Mouse (Mus musculus) ovary, postnatal 14 days (tissue): ENCODE results near the gene Nr2f2.

ENCODE experiments used
- DNase-seq: peaks from one replicate; pipeline ENCODE4 v3.0.0; 2022; ENCODE audit warnings: low spot score

Gene Nr2f2

DNA sequence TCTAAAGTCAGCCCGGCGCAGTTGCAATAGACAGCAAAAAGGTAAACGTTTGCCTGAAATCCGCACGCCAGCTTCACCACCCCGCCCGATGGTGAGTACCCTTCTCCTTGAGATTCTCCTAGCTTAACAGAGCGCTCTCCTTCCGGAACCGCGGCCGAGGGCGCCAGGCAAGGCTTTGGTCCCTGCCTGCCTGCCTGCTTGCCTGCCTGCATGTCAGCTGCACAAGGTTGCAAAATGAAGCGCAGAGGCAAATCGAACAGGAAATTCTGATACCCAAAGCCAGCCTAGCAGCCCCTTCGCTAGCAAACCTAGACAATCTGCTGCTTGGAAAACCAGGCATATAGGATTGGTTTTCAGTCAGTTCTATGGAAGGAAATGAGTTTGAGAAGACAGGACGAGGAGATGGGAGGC, 1.1 kb downstream of the Nr2f2 start:
- DNase-seq = peak; percentile 39

- DNase-seq = peak; percentile 22
Measured at GRCm38 (mm10) chr7:70364798-70365197, 1.7 kb downstream of the Nr2f2 start.

DNA sequence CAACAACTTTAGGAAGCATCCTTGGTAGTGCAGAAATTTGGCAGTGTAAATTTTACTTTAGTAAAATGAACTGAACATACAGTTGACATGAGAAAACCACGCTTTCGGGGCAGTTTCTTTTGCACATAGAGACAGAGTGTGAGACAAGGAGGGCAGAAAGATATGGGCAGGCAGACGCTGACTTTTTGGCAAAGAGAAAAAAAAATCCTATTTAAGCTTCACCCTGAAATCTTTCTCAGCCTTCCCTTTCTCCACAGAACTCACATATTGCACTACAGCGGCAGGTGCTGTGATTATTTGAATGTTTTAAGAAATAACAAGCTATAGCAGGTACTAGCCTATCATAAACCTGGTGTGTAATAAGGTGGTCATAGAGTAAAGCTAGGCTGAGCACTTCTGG, 3.2 kb downstream of the Nr2f2 start:
- no peak for DNase-seq

DNA sequence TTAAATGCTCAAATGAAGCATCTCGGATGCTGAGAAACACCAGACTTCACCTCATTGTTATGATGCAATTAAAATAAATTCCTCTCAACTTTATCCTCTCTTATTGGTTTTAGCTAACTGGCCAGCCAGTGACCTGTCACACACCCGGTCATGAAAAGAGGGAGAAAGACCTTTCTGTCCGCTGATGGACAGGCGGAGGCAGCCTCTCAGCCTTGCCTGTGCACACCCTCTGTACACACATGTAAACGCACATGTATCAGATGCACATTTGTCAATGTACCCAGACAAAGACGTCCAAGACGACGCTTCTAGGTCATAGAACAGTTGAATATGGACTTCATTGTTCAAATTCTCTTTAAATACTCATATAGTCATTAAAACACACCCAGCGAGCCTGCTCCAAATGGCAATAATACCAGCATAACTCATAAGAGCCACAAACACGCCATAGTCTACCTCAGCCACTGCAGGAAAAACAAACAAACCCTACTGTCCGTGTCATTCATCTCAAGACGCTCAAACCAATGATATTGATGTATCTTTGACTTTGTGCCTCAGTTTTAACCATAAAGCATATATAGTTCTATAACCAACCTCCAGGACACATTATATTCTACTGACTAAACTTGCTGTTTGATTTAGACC, 3.9 kb downstream of the Nr2f2 start:
- DNase-seq = peak; percentile 29

DNA sequence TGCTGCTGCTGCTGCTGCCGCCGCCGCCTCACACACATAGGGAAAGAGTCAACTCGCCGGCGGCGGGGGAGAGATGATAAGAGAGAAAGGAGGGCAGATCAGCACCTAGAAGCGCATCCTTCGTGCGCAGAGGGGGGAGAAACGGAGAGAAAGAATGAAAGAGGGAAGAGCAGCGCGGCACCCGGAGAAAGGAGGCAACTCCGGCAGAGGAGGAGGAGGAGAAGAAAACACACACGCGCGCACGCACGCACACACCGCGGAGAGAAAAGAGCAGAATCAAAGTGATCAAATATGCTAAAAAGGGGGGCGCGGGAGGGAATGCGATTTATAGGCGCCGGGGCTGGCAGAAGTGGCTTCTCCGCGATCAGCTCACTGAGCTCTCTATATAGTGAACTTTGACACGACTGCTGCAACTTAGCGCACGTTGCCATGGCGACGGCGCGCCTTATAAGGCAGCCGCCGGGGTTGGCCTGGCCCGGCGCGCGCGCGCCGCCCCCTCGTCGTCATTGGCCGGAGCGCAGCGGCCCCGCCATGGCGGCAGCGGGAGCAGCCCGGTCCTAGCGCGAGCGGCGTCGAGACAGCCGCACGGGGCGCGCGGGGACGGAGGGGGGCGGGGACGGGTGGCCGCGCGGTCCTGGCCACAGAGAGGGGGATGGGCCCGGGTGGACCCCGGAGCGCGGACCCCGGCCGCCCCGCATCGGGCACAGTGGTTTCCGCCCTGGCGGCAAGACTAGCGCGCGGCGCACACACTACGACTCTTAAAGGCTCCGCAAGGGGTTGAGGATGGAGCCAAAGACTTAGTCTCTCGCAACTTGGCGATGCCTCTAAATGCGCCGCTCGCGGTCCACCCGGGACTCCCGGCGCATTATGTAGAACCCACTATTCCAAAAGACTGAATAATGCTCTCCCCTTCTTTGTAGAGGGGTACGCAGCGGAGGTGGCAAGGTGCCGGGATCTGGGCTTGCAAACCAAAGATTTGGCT, 4.9 kb downstream of the Nr2f2 start:
- DNase-seq = peak; percentile 88

DNA sequence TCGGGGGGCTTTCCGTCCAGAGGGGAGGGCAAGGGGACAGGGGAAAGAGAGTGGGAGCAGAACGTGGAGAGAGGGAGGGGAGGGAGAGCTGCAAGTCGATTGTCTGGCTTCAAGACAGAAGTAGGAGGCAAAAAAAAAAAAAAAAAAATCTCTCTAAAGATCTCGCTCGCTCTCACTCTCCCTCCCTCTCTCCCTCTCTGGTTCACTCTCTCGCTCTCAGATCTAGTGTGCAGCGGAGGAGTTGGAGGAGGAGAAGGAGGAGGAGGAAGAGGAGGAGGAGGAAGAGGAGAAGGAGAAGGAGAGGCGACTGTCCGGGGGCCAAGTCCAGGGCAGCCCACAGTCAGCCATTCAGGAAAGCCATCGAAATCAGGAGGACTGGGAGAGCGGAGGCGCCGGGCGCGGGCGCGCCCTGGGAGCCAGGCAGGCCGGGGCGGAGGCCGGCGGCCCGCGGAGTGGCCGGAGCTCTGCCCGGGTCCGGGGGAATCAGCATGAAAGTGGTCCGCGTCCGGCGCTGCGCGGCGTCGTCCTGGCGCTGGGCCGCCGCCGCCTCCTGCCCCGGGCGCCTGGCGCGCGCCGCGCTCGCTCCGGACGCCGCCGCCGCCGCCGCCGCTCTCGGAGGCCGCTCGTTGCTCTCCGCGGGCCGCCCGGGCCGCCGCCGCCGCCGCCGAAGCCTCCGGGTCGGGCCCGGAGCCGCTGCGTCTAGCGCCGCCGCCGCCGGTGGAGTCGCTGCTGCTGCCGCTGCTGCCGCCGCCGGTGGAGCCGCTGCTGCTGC, 5.7 kb downstream of the Nr2f2 start:
- DNase-seq = no peak

- DNase-seq = peak; percentile 24
Measured at GRCm38 (mm10) chr7:70359791-70360581, 6.5 kb downstream of the Nr2f2 start.

DNA sequence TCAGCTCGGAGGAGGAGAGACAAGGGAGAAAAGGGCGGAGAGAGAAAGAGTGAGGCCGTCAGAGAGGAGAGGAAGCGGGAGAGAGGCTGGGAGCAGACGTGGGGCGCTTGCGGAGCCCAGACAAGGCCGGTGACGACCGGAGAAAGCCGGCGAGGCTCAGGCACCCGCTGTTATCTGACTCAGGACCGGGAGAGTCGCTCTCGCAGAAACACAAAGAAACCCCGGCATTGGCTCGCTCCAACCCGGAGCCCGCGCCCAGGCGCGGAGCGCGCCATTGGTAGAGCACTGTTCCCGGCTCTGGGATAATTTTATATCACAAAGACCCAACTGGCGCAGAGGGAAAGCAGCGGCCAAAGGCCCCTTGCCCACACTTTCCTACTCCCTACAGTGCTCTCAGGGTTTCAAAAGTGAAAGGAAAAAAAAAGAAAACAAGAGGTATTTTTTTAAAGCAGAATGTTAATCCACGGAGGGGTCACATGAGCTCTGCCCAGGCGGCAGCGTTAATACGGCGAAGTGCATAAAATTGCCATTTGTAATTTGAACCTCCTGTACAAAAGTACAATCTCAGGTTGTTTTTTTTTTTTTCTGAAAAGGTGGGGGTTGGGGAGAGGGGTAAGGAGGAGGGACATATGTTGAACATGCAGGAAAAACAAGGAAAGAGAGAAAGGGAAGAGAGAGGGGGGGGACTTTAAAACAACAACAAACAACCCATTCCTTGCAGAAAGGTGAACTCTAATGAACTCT, 7.5 kb downstream of the Nr2f2 start:
- DNase-seq = peak; percentile 33

GRCm38 (mm10) chr7:70358020-70358847, 8.3 kb downstream of the Nr2f2 start:
- peak; percentile 33 for DNase-seq

DNA sequence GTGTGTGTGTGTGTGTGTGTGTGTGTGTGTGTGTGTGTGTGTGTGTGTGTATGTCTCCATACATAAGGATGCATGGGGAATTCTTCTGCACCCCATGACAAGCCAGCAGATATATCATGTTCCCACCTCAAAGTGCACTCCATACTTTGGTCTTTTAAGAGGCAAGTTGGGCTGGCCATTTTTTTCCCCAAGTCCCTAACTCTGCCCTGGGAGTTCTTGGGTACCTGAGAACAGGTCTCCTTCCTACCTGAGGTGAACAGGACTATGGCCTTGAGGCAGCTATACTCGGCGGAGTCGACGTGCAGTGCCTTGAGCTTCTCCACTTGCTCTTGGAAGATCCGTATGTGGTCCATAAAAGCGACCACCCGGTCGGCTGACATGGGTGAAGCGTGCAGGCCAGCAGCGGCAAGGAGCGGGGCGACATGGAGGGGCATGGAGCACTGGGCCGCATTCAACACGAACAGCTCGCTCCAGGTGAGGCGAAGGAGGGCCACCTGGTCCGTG, 9.0 kb downstream of the Nr2f2 start:
- DNase-seq = peak; percentile 22

DNA sequence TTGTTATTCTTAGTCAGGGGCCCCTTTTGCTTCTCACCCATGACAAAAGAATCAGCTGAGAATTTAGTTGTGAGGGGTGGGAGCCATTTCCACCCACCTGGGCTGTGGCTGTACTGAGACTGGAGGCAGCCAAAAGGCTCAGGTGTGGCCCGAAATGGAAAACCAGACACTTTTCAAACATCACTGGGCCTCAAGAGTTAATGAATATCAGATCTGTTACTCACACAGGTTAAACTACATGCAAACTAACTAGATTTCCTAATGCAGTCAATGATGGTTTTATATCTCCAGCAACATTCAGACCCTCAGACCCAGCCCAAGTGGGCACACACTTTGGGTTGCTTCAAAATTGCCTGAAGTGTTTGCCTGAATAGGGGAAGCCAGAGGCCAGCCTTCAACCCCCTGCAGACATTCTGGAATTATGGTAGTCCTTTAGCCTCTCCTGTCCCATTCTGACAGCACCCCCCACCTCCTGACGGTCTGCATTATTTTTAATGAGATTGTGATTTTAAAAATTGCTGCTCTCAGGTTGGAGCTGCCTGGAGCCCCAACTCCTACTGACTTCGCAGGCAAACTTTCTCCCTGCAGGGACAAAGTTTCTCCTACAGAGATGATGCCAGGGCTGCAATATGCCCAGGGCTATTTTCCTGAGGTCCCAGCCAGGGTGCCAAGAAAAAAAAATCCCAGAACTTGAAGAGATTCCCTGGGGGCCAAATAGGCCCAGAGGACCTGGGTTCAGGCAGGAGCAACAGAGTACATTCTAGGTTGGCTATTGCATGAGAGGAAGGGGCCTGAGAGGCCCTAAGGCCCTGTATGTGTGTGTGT, 9.6 kb downstream of the Nr2f2 start:
- no peak for DNase-seq

DNA sequence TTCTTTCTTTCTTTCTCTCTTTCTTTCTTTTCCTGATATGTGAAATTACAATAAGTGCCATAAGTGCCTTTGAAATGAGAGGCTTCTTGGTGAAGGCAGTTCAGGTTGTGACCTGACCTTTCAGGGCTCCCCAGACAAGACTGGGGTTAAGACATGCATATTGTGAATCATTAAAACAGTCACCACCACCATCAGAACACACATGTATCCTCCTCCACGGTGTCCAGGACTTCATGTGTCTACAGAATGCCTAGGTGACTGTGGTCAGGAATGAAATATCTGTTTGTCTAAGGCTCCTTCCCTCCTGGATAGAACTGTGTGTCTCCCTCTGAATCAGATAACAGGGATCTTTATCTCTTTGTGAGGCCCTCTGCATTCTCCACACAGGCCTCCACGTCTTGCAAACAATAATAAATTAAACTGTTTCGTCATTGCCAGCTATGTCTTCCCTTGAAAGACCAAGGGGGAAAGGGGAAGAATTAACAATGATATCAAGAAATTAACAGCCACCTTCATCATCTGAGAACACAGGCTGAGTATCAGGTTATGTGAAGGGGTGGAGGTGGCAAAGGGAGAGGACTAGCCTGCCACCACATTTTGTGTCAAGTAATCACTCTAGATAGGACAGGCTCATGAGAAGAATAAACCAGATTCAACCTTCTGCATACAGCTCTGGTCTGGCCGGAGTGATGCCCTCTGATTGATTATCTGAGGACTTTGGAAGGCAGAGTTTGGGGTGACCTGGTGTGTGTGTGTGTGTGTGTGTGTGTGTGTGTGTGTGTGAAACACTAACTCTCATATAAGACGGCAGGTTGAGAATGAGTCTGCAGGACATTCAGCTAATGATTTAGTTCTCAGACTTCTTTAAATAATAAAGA, 10.6 kb downstream of the Nr2f2 start:
- no peak for DNase-seq

- DNase-seq = no peak
Measured at GRCm38 (mm10) chr7:70355357-70355620, 11.2 kb downstream of the Nr2f2 start.

- peak; percentile 21 for DNase-seq
Measured at GRCm38 (mm10) chr7:70354606-70355356, 11.8 kb downstream of the Nr2f2 start.

DNA sequence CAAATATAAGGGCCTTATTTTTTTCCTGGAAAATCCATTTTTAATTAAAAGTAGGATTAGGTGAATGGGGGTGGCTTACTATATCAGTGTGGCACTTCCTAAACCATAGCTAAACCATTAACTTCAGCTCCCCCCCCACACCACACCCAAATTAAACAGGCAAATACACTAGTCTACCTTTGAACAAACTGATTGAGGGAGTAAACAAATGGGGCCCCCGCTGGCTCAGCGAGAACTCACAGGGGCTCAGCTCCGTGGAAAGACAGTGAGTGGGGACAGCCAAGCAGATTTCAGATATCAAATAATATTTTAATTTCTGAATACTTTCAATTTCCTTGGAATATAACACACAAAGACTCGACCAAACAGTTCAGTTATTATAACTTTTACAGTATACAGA, 13.4 kb downstream of the Nr2f2 start:
- DNase-seq = no peak

DNA sequence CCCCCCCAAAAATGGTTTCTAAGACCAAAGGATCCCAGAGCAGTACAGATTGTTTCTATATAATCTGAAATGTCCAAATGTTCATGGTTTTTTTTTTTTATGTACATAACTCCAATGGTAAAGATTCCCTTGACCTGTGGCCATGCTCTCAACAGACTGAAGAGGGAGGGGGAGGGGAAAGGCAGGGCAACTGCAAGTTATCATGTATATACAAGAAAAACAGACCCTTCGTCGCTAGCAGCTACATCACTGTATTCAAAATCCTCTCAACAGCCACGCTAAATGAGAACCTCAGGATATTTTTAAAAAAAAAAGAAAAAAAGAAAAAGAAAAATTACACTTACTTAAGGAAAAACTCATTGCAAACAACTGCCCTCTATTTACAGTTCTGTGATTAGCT, 13.9 kb downstream of the Nr2f2 start:
- DNase-seq = no peak

GRCm38 (mm10) chr7:70351981-70352560, 14.5 kb downstream of the Nr2f2 start:
- DNase-seq = no peak
